Mouse (Mus musculus): ENCODE data around the gene Agps. TPM values are rescaled to one million over a fixed set of nuclear protein-coding genes. Genes with fewer than 3 reads are reported as not detected.

Agps gene
- polyA plus RNA-seq (2017; shearing (Covaris generic)): 10 to 100 TPM; 17.6 to 25.3 (median 18.5) TPM

GRCm38 (mm10) chr2:75831881-75832633, at the start of gene Agps:
Gene Agps (plus strand): TSS chr2:75832177.
- peak; percentile 87 for ATAC-seq

GRCm38 (mm10) chr2:75786075-75786474, 45.9 kb upstream of the Agps start:
- ATAC-seq: peak; percentile 64

GRCm38 (mm10) chr2:75788511-75788910, 43.5 kb upstream of the Agps start:
- ATAC-seq: no peak

GRCm38 (mm10) chr2:75789959-75790523, 41.9 kb upstream of the Agps start:
- no peak for ATAC-seq

- peak; percentile 41 for ATAC-seq
Observed at GRCm38 (mm10) chr2:75791561-75792308, 40.2 kb upstream of the Agps start.

GRCm38 (mm10) chr2:75792377-75793203, 39.4 kb upstream of the Agps start:
- ATAC-seq: peak; percentile 56

GRCm38 (mm10) chr2:75796181-75796580, 35.8 kb upstream of the Agps start:
- ATAC-seq: no peak

GRCm38 (mm10) chr2:75798434-75798970, 33.5 kb upstream of the Agps start:
- no peak for ATAC-seq

GRCm38 (mm10) chr2:75805767-75806166, 26.2 kb upstream of the Agps start:
- no peak for ATAC-seq

- ATAC-seq: no peak
Observed at GRCm38 (mm10) chr2:75806891-75807290, 25.1 kb upstream of the Agps start.

- no peak for ATAC-seq
Observed at GRCm38 (mm10) chr2:75807460-75807859, 24.5 kb upstream of the Agps start.

GRCm38 (mm10) chr2:75814880-75815279, 17.1 kb upstream of the Agps start:
- ATAC-seq: no peak

GRCm38 (mm10) chr2:75815521-75815920, 16.5 kb upstream of the Agps start:
- no peak for ATAC-seq

GRCm38 (mm10) chr2:75816673-75817072, 15.3 kb upstream of the Agps start:
- ATAC-seq: no peak

- no peak for ATAC-seq
Observed at GRCm38 (mm10) chr2:75818719-75819118, 13.3 kb upstream of the Agps start.

- ATAC-seq: no peak
Observed at GRCm38 (mm10) chr2:75819796-75820195, 12.2 kb upstream of the Agps start.

GRCm38 (mm10) chr2:75821971-75822751, 9.8 kb upstream of the Agps start:
- ATAC-seq: no peak

GRCm38 (mm10) chr2:75823736-75824135, 8.2 kb upstream of the Agps start:
- peak; percentile 95 for ATAC-seq

GRCm38 (mm10) chr2:75824144-75824543, 7.8 kb upstream of the Agps start:
- ATAC-seq: no peak

GRCm38 (mm10) chr2:75824846-75825245, 7.1 kb upstream of the Agps start:
- ATAC-seq: no peak

- peak; percentile 23 for ATAC-seq
Observed at GRCm38 (mm10) chr2:75825603-75826002, 6.4 kb upstream of the Agps start.

Data from inflammation-experienced regulatory T-cells, adult 6 months (primary cell).